Mouse (Mus musculus): ENCODE measurements at regions not wholly inside any gene's neighbourhood (a gene's known extent, or its start where the extent isn't known, plus 50 kb on each side); places are given as distances from the start of the nearest gene placed in this dataset.

DNA sequence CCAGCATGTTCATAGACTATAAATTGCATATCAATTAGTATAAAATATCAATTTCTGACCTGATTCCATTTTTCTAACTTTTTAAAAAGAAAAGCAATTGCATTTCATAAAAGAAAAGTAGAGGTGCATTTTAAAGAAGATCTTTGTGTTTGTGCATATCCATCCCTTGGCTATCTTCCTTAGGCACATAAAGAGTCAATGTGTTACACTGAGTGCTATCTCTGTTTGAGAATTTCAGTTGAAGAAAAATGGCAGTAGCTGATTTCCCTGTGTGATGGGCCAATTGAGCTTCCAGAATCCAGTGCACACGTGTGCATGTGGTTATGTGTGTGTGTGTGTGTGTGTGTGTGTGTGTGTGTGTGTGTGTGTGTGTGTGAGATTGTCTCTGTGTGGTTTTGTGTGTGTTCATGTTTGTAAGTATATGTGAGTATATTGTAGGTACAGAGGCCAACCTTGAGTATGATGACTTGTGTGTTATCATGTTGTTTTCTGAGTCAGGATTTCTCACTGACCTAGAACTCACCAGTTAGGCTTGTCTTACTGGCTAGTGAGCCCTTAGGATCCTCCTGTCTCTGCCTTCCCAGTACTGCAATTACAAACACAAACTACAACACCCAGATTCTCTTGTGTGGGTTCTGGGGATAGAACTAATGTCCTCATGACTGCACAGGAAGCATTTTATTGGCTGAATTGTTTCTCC lies 249.6 kb downstream of the Cdk5rap2 start:
- no peaks in the 10 kb centered on the region for H3K36me3 ChIP-seq (ENCODE audit: insufficient read depth, low read length)
- TF ChIP-seq CTCF (conservative IDR thresholded peaks at IDR 0.05; ENCODE audit: low read length) = no peak
- no peak for TF ChIP-seq NANOG (IDR thresholded peaks at IDR 0.05; ENCODE audit: borderline replicate concordance, low read length)
- no peak for TF ChIP-seq POU5F1 (IDR thresholded peaks at IDR 0.05; ENCODE audit: borderline replicate concordance, low read length)
- no peaks in the 10 kb centered on the region for H3K4me1 ChIP-seq (replicated peaks; ENCODE audit: low read depth, low read length)
- no peaks in the 10 kb centered on the region for H3K27me3 ChIP-seq (ENCODE audit: insufficient read depth, low read length)
- H3K4me3 ChIP-seq (replicated peaks; ENCODE audit: low read length) = no peak overlapping the region
- H3K9me3 ChIP-seq (ENCODE audit: low read length) = no peaks in the 10 kb centered on the region

GRCm38 (mm10) chr4:70160062-70160461 lies 250.2 kb downstream of the Cdk5rap2 start:
- Histone ChIP-seq H3K4me3 (replicated peaks; ENCODE audit: low read length) (no peak overlapping the region), H3K9me3 (ENCODE audit: low read length) (no peaks in the 10 kb centered on the region), H3K27me3 (ENCODE audit: insufficient read depth, low read length) (no peaks in the 10 kb centered on the region), H3K36me3 (ENCODE audit: insufficient read depth, low read length) (no peaks in the 10 kb centered on the region), H3K4me1 (replicated peaks; ENCODE audit: low read depth, low read length) (no peaks in the 10 kb centered on the region)
- TF ChIP-seq NANOG (IDR thresholded peaks at IDR 0.05; ENCODE audit: borderline replicate concordance, low read length) = no peak
- TF ChIP-seq POU5F1 (IDR thresholded peaks at IDR 0.05; ENCODE audit: borderline replicate concordance, low read length) = no peak
- no peak for TF ChIP-seq CTCF (conservative IDR thresholded peaks at IDR 0.05; ENCODE audit: low read length)

- TF ChIP-seq POU5F1 (IDR thresholded peaks at IDR 0.05; ENCODE audit: borderline replicate concordance, low read length) (no peak), NANOG (IDR thresholded peaks at IDR 0.05; ENCODE audit: borderline replicate concordance, low read length) (no peak), CTCF (conservative IDR thresholded peaks at IDR 0.05; ENCODE audit: low read length) (no peak)
- no peaks in the 10 kb centered on the region for H3K36me3 ChIP-seq (ENCODE audit: insufficient read depth, low read length)
- no peaks in the 10 kb centered on the region for H3K4me1 ChIP-seq (replicated peaks; ENCODE audit: low read depth, low read length)
- H3K4me3 ChIP-seq (replicated peaks; ENCODE audit: low read length) = no peak overlapping the region
- H3K27me3 ChIP-seq (ENCODE audit: insufficient read depth, low read length) = no peaks in the 10 kb centered on the region
- no peaks in the 10 kb centered on the region for H3K9me3 ChIP-seq (ENCODE audit: low read length)
Measured at GRCm38 (mm10) chr4:70153179-70153578, 257.1 kb downstream of the Cdk5rap2 start.

DNA sequence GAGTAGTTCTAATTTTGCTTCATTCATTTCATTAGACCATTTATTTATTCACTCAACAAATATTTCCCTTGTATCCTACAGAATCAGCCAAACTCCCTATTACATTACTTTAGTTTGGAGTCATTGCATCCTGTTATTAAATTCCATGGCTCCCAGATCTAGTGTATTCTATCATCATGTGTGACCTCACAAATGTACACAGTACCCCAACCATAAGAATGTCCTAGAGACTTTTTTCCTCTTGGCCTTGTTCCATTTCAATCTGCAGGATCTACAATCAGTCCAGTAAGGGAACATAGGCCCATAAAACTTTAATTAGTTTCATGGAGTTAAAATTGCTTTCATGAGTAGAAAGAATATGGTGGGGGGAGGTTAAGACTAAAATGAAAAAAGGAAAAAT lies 301.2 kb downstream of the Cdk5rap2 start:
- H3K9me3 ChIP-seq (ENCODE audit: low read length) = no peaks in the 10 kb centered on the region
- no peaks in the 10 kb centered on the region for H3K27me3 ChIP-seq (ENCODE audit: insufficient read depth, low read length)
- TF ChIP-seq POU5F1 (IDR thresholded peaks at IDR 0.05; ENCODE audit: borderline replicate concordance, low read length) (no peak), NANOG (IDR thresholded peaks at IDR 0.05; ENCODE audit: borderline replicate concordance, low read length) (no peak), CTCF (conservative IDR thresholded peaks at IDR 0.05; ENCODE audit: low read length) (no peak)
- H3K4me3 ChIP-seq (replicated peaks; ENCODE audit: low read length) = no peak overlapping the region
- H3K36me3 ChIP-seq (ENCODE audit: insufficient read depth, low read length) = no peaks in the 10 kb centered on the region
- H3K4me1 ChIP-seq (replicated peaks; ENCODE audit: low read depth, low read length) = no peaks in the 10 kb centered on the region

- H3K4me1 ChIP-seq (replicated peaks; ENCODE audit: low read depth, low read length) = no peaks in the 10 kb centered on the region
- TF ChIP-seq NANOG (IDR thresholded peaks at IDR 0.05; ENCODE audit: borderline replicate concordance, low read length) (no peak), POU5F1 (IDR thresholded peaks at IDR 0.05; ENCODE audit: borderline replicate concordance, low read length) (no peak), CTCF (conservative IDR thresholded peaks at IDR 0.05; ENCODE audit: low read length) (no peak)
- no peaks in the 10 kb centered on the region for H3K27me3 ChIP-seq (ENCODE audit: insufficient read depth, low read length)
- no peak overlapping the region for H3K4me3 ChIP-seq (replicated peaks; ENCODE audit: low read length)
- no peaks in the 10 kb centered on the region for H3K9me3 ChIP-seq (ENCODE audit: low read length)
- no peaks in the 10 kb centered on the region for H3K36me3 ChIP-seq (ENCODE audit: insufficient read depth, low read length)
Measured at GRCm38 (mm10) chr4:70105776-70106175, 304.5 kb downstream of the Cdk5rap2 start.

- Histone ChIP-seq H3K4me3 (replicated peaks; ENCODE audit: low read length) (no peak overlapping the region), H3K27me3 (ENCODE audit: insufficient read depth, low read length) (no peaks in the 10 kb centered on the region), H3K4me1 (replicated peaks; ENCODE audit: low read depth, low read length) (no peaks in the 10 kb centered on the region), H3K36me3 (ENCODE audit: insufficient read depth, low read length) (no peaks in the 10 kb centered on the region), H3K9me3 (ENCODE audit: low read length) (no peaks in the 10 kb centered on the region)
- TF ChIP-seq NANOG (IDR thresholded peaks at IDR 0.05; ENCODE audit: borderline replicate concordance, low read length) (no peak), CTCF (conservative IDR thresholded peaks at IDR 0.05; ENCODE audit: low read length) (no peak), POU5F1 (IDR thresholded peaks at IDR 0.05; ENCODE audit: borderline replicate concordance, low read length) (no peak)
Measured at GRCm38 (mm10) chr4:70097353-70097752, 312.9 kb downstream of the Cdk5rap2 start.

DNA sequence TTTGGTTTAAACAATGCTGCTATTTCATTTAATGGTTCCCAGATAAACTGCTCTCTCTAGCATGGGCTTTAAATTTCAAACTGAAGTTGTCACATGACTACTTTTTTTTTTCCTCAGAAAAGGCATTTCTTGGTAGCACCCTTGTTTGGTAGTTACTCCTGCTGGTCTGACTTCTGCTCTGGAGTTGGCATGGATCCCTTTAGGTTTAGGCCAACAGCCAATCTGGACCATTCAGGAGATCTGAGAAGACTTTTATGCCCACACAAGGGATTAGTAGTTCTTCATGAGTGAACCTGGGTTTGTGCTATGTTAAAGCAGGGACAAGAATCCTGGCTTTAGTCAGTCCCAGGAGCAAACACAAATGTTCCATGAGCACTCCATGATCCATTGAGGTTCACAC lies 332.0 kb downstream of the Cdk5rap2 start:
- TF ChIP-seq NANOG (IDR thresholded peaks at IDR 0.05; ENCODE audit: borderline replicate concordance, low read length) (no peak), POU5F1 (IDR thresholded peaks at IDR 0.05; ENCODE audit: borderline replicate concordance, low read length) (no peak)
- Histone ChIP-seq H3K36me3 (ENCODE audit: insufficient read depth, low read length) (no peaks in the 10 kb centered on the region), H3K27me3 (ENCODE audit: insufficient read depth, low read length) (no peaks in the 10 kb centered on the region), H3K4me1 (replicated peaks; ENCODE audit: low read depth, low read length) (no peaks in the 10 kb centered on the region), H3K9me3 (ENCODE audit: low read length) (no peaks in the 10 kb centered on the region), H3K4me3 (replicated peaks; ENCODE audit: low read length) (no peak overlapping the region)

DNA sequence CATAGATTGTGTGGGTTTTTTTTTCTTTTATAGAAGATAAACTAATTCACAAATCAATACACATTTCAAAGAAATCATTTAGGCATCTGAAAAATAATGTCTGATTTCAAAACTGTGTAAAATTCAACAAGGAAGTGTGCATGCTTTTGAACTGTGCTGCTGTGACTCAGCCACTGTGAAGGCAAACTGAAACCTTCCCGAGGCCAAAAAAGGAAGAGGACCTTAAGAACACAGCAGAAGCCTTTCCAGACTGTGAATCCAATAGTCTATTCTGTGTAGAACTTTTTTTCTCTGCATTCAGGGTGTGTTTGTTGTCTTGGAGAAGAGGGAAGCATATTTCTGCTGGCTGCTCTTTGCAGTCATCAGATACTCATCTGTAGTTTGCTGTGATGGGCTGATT lies 347.7 kb downstream of the Cdk5rap2 start:
- H3K4me3 ChIP-seq (replicated peaks; ENCODE audit: low read length) = no peak overlapping the region

More for the DNA sequence above, 347.7 kb downstream of the Cdk5rap2 start:
- Histone ChIP-seq H3K27me3 (ENCODE audit: insufficient read depth, low read length) (no peaks in the 10 kb centered on the region), H3K4me1 (replicated peaks; ENCODE audit: low read depth, low read length) (no peaks in the 10 kb centered on the region), H3K36me3 (ENCODE audit: insufficient read depth, low read length) (no peaks in the 10 kb centered on the region), H3K9me3 (ENCODE audit: low read length) (peaks cover 18% of the 10 kb centered on the region)
- no peak for TF ChIP-seq NANOG (IDR thresholded peaks at IDR 0.05; ENCODE audit: borderline replicate concordance, low read length)
- TF ChIP-seq CTCF (conservative IDR thresholded peaks at IDR 0.05; ENCODE audit: low read length) = no peak
- no peak for TF ChIP-seq POU5F1 (IDR thresholded peaks at IDR 0.05; ENCODE audit: borderline replicate concordance, low read length)

Measured in E14TG2a.4 (cell line).